Mouse (Mus musculus) retina, embryonic 14.5 days (tissue): ENCODE measurements at regions not wholly inside any gene's neighbourhood (a gene's known extent, or its start where the extent isn't known, plus 50 kb on each side); places are given as distances from the start of the nearest gene placed in this dataset.

Experiments used
- DNase-seq: peaks from one replicate; pipeline ENCODE4 v3.0.0-alpha.2; 2015; ENCODE audit warnings: low spot score

DNA sequence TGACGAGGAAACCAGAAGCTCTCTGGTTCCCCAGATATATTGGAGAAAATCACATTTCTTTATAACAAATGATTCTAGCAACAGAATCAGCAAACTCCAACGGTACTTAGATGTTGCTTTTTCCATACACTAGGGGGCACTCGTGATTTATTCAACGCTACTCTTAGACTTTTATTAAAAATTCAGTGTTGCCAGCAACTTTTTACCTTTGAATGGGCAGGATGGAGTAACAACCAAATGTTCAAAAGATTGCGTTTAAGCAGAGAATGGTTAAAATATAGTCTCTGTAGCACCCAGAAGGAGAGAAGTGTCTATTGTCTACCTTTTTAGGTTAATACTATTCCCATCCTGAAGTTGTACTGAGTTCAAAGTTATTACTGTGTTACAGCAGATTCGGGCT is 715.4 kb upstream of the Cblb start:
- DNase-seq = peak; percentile 81

DNA sequence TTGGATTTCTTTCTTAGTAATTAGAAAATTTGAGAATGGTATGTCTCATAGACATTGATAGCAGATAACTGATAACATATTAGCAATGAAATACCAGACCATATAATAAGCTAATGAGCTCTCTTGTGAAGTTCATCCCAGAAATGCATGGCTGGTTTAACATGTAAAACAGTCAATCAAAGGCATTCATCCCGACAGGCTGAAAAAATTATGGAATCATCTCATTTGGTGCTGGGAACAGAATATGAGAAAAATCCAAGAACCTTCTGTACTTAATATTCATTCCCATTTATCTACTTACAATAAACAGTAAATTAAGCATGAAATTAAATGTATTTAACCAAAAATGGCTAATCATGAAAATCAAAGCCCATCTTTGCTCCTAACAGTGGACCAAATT is 698.8 kb upstream of the Cblb start:
- no peak for DNase-seq

- no peak for DNase-seq
Measured at GRCm38 (mm10) chr16:51334972-51335371, 696.1 kb upstream of the Cblb start.

- DNase-seq = no peak
Measured at GRCm38 (mm10) chr16:51347120-51347519, 683.9 kb upstream of the Cblb start.

DNA sequence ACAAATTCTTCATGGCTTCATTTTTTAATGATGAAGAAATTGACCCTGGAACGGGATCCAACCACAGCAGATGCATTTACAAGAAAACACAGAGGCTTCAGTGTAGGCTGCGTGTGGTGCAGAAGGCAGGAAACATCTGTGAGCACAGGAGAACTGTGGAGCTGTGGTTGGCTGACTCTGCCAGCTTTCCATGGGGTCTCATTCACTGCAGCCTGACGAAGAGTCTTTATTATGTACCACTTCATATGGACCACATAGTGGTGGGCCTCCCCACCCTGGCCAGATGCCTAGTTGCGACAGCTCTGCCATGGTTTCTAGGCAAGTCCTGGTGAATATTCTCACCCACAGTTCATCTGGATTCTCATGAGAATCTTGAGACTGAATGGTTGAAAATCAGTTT is 678.9 kb upstream of the Cblb start:
- no peak for DNase-seq

- no peak for DNase-seq
Measured at GRCm38 (mm10) chr16:51353791-51354190, 677.2 kb upstream of the Cblb start.

- no peak for DNase-seq
Measured at GRCm38 (mm10) chr16:51370070-51370469, 661.0 kb upstream of the Cblb start.

DNA sequence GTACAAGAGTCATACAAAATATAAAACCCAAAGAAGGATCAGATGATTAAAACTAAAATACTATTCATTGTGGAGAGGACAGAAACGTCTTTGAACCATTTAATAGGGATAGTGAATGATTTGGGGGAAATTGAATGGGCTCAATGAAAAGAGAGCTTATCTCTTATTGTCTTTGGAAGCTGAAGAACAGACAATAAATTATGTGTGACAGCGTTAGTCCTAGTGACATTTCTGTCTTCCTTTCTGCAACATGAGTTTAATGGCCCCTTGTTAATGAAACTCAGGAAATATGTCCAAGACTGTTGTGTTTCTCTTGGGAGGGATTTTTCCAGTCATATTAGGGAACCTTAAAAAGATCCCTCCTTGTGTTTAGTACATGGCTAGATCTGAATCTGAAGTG is 644.6 kb upstream of the Cblb start:
- DNase-seq = peak; percentile 26

GRCm38 (mm10) chr16:51387498-51387897 is 643.5 kb upstream of the Cblb start:
- no peak for DNase-seq

DNA sequence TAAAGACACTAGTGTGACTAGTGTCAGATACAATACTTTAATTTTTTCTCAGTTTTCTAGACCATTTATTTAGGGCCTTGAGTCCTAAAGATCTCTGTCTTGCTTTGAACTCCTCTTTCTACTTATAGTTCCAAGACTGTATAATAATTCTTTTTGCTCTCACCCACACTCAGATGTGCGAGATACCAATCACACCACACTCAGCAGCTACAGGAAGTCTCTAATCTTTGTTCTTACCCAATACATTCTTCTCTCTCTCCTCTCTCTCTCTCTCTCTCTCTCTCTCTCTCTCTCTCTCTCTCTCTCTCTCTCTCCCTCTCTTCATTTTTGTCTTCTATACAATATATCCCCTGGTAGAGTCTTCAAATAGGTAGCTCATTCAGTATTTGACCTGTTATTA is 637.2 kb upstream of the Cblb start:
- DNase-seq = no peak
